Mouse (Mus musculus) cerebellum, adult 2 months (tissue): ENCODE measurements at regions not wholly inside any gene's neighbourhood (a gene's known extent, or its start where the extent isn't known, plus 50 kb on each side); places are given as distances from the start of the nearest gene placed in this dataset.

Experiments
- CTCF ChIP-seq: fragments of 200-500 bp; IDR thresholded peaks from 2 replicates; pipeline ENCODE4 v1.5.1; 2011; ENCODE audit warnings: low read depth, mild to moderate bottlenecking, control low read depth, low read length, moderate library complexity, borderline replicate concordance; ENCODE audit not compliant: insufficient read depth
- POLR2A ChIP-seq: fragments of 200-500 bp; IDR thresholded peaks from 2 replicates; pipeline ENCODE4 v1.6.1; 2011; ENCODE audit warnings: low read length, control low read depth, borderline replicate concordance; ENCODE audit not compliant: insufficient read depth

- TF ChIP-seq CTCF (no peak), POLR2A (no peak)
Observed at GRCm38 (mm10) chr13:115990591-115990990, 318.9 kb downstream of the Isl1 start.
